Mouse (Mus musculus) bone marrow macrophage, adult 2 months (primary cell): ENCODE data around the gene Ror1. TPM values are rescaled to one million over a fixed set of nuclear protein-coding genes. Genes with fewer than 3 reads are reported as not detected.

Experiments
- H3K27ac ChIP-seq: 2 replicates; pipeline ENCODE4 v1.5.1; 2012; ENCODE audit warnings: low read depth, low read length; ENCODE audit not compliant: insufficient read depth
- H3K4me1 ChIP-seq: 2 replicates; pipeline ENCODE4 v1.6.1; 2012; ENCODE audit warnings: low read length; ENCODE audit not compliant: control insufficient read depth, insufficient read depth
- H3K4me3 ChIP-seq: 2 replicates; pipeline ENCODE4 v1.5.1; 2012; ENCODE audit warnings: mild to moderate bottlenecking, low read length, moderate library complexity; ENCODE audit not compliant: insufficient read depth
- CTCF ChIP-seq: IDR thresholded peaks from 2 replicates; pipeline ENCODE4 v1.5.1; 2012; ENCODE audit warnings: low read depth, mild to moderate bottlenecking, low read length, moderate library complexity
- POLR2A ChIP-seq: IDR thresholded peaks from 2 replicates; pipeline ENCODE4 v1.6.1; 2012; ENCODE audit warnings: mild to moderate bottlenecking, low read depth, low read length, borderline replicate concordance
- polyA plus RNA-seq: library from polyadenylated mRNA; stranded (reverse); fragments of >200 nt; gene quantifications from 2 replicates; pipeline ENCODE4 v1.2.4, GENCODE M21; 2012; ENCODE audit not compliant: missing spikeins, insufficient read depth, insufficient read length

The Ror1 gene
- polyA plus RNA-seq, 1 experiment = not detected

GRCm38 (mm10) chr4:100488447-100488846, 392.9 kb downstream of the Ror1 start:
- H3K27ac ChIP-seq = no peak overlapping the region
- H3K4me3 ChIP-seq = no peak overlapping the region
- no peaks in the 10 kb centered on the region for H3K4me1 ChIP-seq
- TF ChIP-seq POLR2A = no peak
- no peak for TF ChIP-seq CTCF

Other genes with a start within 250 kb of the Ror1 start
- gene Pgm1, start 166.4 kb upstream of the Ror1 start, polyA plus RNA-seq = 18.2 and 19.2 TPM in 2 replicates
- 6.6 and 7.8 TPM in 2 replicates for gene Itgb3bp, start 166.0 kb upstream of the Ror1 start, polyA plus RNA-seq